Mouse (Mus musculus) kidney, embryonic 16.5 days (tissue): ENCODE measurements around the gene Plk5. TPM values are rescaled to one million over a fixed set of nuclear protein-coding genes. Genes with fewer than 3 reads are reported as not detected.

Experiments
- ATAC-seq: fragments of 200-750 bp; cut with Nextera tagmentation; 2 replicates; pipeline ENCODE4 v1.8.0; 2017; ENCODE audit warnings: moderate TSS enrichment; ENCODE audit not compliant: low FRiP score, low TSS enrichment
- H3K27ac ChIP-seq: fragments of 300-500 bp; sonication (generic); 2 replicates; pipeline ENCODE4 v1.5.1; 2014; ENCODE audit warnings: low read length
- H3K27me3 ChIP-seq: fragments of 300-500 bp; sonication (generic); 2 replicates; pipeline ENCODE4 v1.6.1; 2014; ENCODE audit warnings: low read length, control low read depth, mixed read lengths; ENCODE audit not compliant: insufficient read depth
- H3K36me3 ChIP-seq: fragments of 300-500 bp; sonication (generic); 2 replicates; pipeline ENCODE4 v1.6.1; 2014; ENCODE audit warnings: low read length, control low read depth, mixed read lengths; ENCODE audit not compliant: insufficient read depth
- H3K4me1 ChIP-seq: fragments of 300-500 bp; sonication (generic); 2 replicates; pipeline ENCODE4 v1.6.1; 2014; ENCODE audit warnings: low read length, control low read depth, mixed read lengths; ENCODE audit not compliant: insufficient read depth
- H3K4me2 ChIP-seq: fragments of 300-500 bp; sonication (generic); replicated peaks from 2 replicates; pipeline ENCODE4 v1.6.1; 2014; ENCODE audit warnings: low read depth, low read length
- H3K4me3 ChIP-seq: fragments of 300-500 bp; sonication (generic); 2 replicates; pipeline ENCODE4 v1.5.1; 2014; ENCODE audit warnings: mild to moderate bottlenecking, low read length
- H3K9ac ChIP-seq: fragments of 300-500 bp; sonication (generic); replicated peaks from 2 replicates; pipeline ENCODE4 v1.6.1; 2014; ENCODE audit warnings: low read length
- H3K9me3 ChIP-seq: fragments of 300-500 bp; sonication (generic); 2 replicates; pipeline ENCODE4 v1.6.1; 2016; ENCODE audit warnings: low read length, control low read depth
- WGBS: fragments of 180-500 bp; shearing (Covaris S2); extraction: QIAGEN DNeasy Blood & Tissue Kit; methylation state at CpG from one replicate; pipeline ENCODE4 v1.1.7; 2014; 5-methylcytosine and 5-hydroxymethylcytosine counted together
- polyA plus RNA-seq: library from polyadenylated mRNA; unstranded; fragments of >200 nt; fragmentation: Nextera tagmentation; extraction: Ambion mirVana; gene quantifications from 2 replicates; pipeline ENCODE4 v1.2.1, GENCODE M21; 2015

Gene Plk5
- polyA plus RNA-seq, 1 experiment from 2014 or later: 0.97 TPM

DNA sequence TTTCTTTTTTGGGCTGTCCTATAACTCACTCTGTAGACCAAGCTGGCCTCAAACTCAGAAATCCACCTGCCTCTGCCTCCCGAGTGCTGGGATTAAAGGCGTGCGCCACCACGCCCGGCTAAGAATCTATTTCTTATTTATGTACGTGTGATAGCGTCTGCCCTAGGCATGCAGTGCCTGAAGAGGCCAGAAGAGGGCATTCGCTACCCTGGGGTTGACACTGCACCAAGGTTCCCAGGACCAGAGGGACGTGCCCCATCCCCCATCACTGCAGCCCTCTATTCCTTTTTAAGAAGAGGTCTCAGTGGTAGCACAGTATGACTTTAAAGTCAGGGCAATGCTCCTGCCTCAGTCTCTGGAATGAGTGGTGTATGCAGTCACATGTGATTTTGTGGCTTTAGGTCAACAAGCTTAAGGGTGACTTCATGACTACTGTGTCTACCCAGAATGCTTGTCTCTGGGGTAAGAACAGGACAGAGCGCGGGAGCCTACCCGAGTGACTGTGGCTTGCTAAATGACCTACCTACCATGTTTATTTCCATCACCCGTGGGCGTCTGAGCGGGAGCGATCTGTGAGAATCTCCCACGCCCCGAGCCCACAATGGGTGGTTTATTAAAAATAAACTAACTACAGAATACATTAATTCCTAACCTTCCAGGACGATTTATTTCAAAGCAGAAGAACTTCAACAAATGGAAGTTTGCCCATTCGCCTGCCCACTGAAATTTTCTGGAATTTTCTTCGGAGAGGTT lies 13.9 kb downstream of the Plk5 start:
- no peak for ATAC-seq
- H3K4me3 ChIP-seq: no peak overlapping the region
- H3K4me2 ChIP-seq: no peak overlapping the region
- no peaks in the 10 kb centered on the region for H3K9me3 ChIP-seq
- H3K27ac ChIP-seq: no peak overlapping the region
- H3K27me3 ChIP-seq: no peaks in the 10 kb centered on the region
- WGBS: 77% methylated on average over 21 of the region's 21 CpGs
- H3K9ac ChIP-seq: no peak overlapping the region
- no peaks in the 10 kb centered on the region for H3K36me3 ChIP-seq
- H3K4me1 ChIP-seq: 0 out of 2 replicates have a peak, but pooled peaks cover 3% of the 10 kb centered on the region

DNA sequence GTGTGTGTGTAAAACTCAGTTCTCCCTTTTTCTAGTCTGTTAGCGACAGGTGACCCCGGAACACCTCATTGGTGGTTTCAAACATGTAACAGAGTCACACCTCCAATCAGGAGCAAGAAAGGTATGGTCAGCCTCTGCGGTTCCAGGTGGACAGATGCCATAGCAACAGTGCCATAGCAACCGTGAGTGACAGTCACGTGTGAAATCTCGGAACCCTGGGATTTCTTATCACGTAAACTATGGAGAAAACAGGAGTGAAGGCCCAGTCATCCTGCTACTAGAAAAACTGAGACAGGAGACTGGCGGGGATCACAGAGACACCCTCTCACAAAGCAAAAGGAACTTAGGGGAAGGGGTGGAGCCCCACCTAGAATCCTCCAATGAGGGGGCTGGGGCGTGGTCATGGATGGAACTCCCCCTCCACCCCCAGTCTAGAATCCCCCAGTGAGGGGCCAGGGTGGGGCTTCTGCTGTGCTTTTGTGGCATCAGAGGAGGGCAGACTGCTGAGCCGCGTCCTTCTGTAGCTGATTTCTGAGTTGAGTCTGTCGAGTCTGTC lies 15.2 kb downstream of the Plk5 start:
- H3K27me3 ChIP-seq: no peaks in the 10 kb centered on the region
- H3K9me3 ChIP-seq: no peaks in the 10 kb centered on the region
- peak overlapping the region; percentile 32 for H3K4me3 ChIP-seq
- ATAC-seq: peak; percentile 72
- H3K4me1 ChIP-seq: 0 out of 2 replicates have a peak, but pooled peaks cover 3% of the 10 kb centered on the region
- H3K4me2 ChIP-seq: peak overlapping the region; percentile 29; the same call in 1 of the 2 replicates
- H3K27ac ChIP-seq: no peak overlapping the region
- WGBS: 3% methylated on average over 12 of the region's 12 CpGs
- no peak overlapping the region for H3K9ac ChIP-seq
- H3K36me3 ChIP-seq: no peaks in the 10 kb centered on the region

DNA sequence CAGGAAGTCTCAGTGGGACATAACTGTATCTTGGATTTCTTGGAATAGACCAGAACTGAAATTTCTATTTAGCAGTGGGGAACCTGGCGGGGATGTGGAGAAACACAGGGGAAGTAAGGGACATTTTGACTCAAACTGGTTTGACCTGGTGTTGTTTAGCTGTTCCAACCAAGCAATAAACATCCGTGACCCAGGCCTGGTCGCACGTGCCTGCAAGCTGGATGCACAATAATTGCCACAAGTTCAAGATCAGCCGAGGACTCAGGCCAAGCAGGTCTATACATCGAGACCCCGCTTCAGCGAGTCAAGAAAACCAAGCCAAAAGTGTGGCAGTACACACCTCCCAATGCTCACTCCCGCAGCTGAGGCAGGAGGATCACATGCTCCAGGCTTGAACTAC lies 15.7 kb downstream of the Plk5 start:
- no peaks in the 10 kb centered on the region for H3K36me3 ChIP-seq
- peak overlapping the region; percentile 32 for H3K4me3 ChIP-seq
- no peaks in the 10 kb centered on the region for H3K27me3 ChIP-seq
- ATAC-seq: peak; percentile 1; the same call in 1 of the 2 replicates
- WGBS: 46% methylated on average over 9 of the region's 9 CpGs
- no peaks in the 10 kb centered on the region for H3K9me3 ChIP-seq
- no peak overlapping the region for H3K9ac ChIP-seq
- peak overlapping the region; percentile 29; the same call in 1 of the 2 replicates for H3K4me2 ChIP-seq
- no peak overlapping the region for H3K27ac ChIP-seq
- 0 out of 2 replicates have a peak, but pooled peaks cover 3% of the 10 kb centered on the region for H3K4me1 ChIP-seq

DNA sequence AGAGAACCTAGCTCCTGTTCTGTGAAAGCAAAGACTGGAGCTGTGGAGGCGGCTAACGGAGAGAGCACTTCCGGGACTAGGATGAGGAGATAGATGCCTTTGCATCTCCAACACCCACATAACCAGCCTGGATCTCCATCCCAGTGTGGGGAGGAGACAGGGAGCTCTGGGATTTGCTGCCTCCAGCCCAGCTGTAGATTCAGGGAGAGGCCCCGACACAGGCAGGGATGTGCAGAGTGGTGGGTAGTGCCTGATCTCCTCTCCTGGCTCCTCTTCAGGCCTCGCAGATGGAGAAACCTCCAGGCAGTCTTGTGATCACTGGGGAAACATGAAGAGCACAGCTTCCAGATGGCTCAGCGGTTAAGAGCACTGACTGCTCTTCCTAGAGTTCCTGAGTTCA lies 16.4 kb downstream of the Plk5 start:
- Histone ChIP-seq H3K4me1 (0 out of 2 replicates have a peak, but pooled peaks cover 3% of the 10 kb centered on the region), H3K27ac (no peak overlapping the region), H3K9ac (no peak overlapping the region), H3K27me3 (no peaks in the 10 kb centered on the region), H3K4me3 (no peak overlapping the region), H3K4me2 (no peak overlapping the region), H3K36me3 (no peaks in the 10 kb centered on the region), H3K9me3 (no peaks in the 10 kb centered on the region)
- 84% methylated on average over 6 of the region's 6 CpGs for WGBS
- no peak for ATAC-seq

DNA sequence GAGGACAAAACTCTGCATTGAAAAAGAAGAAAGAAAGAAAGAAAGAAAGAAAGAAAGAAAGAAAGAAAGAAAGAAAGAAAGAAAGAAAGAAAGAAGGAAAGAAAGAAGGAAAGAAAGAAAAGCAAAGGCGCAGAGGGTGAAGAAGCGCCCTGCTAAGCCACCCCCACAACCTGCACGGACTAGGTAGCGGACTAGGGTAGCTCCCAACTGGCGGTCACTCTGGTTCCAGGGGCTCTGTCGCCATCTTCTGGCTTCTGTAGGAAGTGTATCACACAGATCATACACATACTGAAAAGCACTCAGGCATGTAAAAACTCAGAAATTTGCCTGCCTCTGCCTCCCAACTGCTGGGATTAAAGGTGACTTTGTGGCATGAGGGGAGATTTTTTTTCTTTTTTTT lies 17.8 kb downstream of the Plk5 start:
- ATAC-seq: no peak
- WGBS: 22% methylated on average over 6 of the region's 6 CpGs

DNA sequence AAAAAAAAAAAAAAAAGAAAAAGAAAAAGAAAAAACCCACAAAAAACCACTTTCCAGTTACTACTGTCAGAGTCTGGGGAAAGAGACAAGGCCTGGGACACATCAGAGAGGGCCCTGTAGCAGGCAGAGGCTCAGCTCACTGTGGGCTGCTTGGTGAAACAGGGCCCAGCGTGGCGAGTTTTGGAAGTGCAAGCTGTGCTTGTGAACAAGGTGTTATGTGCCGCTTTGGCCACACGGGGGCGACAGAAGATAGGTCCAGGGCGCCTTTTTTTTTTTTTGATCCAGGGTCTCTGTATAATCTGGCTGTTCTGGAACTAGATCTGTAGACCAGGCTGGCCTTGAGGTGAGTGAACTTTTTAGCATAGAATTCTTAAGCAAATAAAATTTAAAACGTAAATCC lies 19.9 kb downstream of the Plk5 start:
- Histone ChIP-seq H3K36me3 (peaks cover 14% of the 10 kb centered on the region), H3K9ac (no peak overlapping the region), H3K27me3 (no peaks in the 10 kb centered on the region), H3K4me3 (no peak overlapping the region), H3K9me3 (no peaks in the 10 kb centered on the region), H3K4me2 (no peak overlapping the region), H3K27ac (no peak overlapping the region), H3K4me1 (peaks cover 6% of the 10 kb centered on the region; the same call in 1 of the 2 replicates)
- WGBS: 2% methylated on average over 7 of the region's 7 CpGs
- ATAC-seq: no peak

More for the DNA sequence above, 17.8 kb downstream of the Plk5 start:
- H3K27me3 ChIP-seq: no peaks in the 10 kb centered on the region
- no peak overlapping the region for H3K9ac ChIP-seq
- no peaks in the 10 kb centered on the region for H3K36me3 ChIP-seq
- 0 out of 2 replicates have a peak, but pooled peaks cover 3% of the 10 kb centered on the region for H3K4me1 ChIP-seq
- H3K9me3 ChIP-seq: no peaks in the 10 kb centered on the region
- H3K27ac ChIP-seq: no peak overlapping the region
- H3K4me2 ChIP-seq: no peak overlapping the region
- H3K4me3 ChIP-seq: no peak overlapping the region

DNA sequence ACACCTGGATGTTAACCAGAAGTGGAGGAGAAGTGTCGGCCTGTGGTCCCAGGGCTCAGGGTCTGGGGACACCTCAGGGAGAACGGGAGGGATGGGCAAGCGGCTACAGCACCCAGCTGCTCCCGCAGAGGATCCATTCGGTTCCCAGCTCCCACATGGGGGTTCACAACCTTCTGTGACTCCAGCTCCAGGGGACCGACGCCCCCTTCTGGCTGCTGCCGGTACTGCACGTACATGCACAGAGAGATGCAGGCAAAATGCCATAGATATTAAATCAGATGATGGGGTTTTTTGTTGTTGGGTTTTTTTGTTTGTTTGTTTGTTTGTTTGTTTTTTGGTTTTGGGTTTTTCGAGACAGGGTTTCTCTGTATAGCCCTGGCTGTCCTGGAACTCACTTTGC lies 21.5 kb downstream of the Plk5 start:
- Histone ChIP-seq H3K9ac (no peak overlapping the region), H3K4me3 (no peak overlapping the region), H3K27ac (no peak overlapping the region), H3K36me3 (peaks cover 29% of the 10 kb centered on the region), H3K4me2 (no peak overlapping the region), H3K9me3 (no peaks in the 10 kb centered on the region), H3K27me3 (no peaks in the 10 kb centered on the region), H3K4me1 (peaks cover 5% of the 10 kb centered on the region; the same call in 1 of the 2 replicates)
- WGBS: 53% methylated on average over 10 of the region's 10 CpGs
- no peak for ATAC-seq

DNA sequence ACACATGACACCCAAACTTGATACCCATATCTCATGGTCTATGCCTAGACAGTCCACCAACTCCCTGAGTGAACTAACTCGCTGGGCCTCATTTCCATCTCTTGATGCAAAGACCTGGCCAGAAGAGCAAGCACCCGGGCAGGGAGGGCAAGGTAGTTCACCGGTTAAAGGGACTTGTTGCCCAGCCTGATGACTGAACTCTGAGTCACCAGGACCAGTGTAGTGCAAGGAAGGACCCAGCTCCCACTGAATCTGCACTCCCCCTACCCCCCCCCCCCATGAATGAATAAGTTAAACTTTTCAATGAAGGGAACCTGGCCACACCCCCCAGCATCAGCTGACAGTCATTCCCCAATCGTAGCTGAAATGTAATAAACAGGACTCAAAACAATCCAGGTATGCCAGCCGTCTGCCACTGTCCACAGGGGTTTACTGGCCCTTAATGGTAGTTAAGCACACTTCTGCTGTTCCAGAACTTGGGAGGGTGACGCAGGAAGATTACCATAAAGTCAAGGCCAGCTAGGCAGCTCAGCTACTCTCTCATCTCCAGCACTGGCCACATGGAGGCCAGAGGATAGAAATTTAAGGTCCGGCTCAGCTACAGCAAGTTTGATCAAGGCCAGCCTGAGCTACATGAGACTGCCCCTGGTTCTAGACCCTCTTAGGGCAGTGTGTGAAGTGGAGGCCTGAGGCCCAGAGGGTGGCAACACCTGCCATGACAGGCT lies 26.5 kb downstream of the Plk5 start:
- Histone ChIP-seq H3K27ac (no peak overlapping the region), H3K9me3 (no peaks in the 10 kb centered on the region), H3K4me3 (no peak overlapping the region), H3K9ac (no peak overlapping the region; the same call in 1 of the 2 replicates), H3K27me3 (no peaks in the 10 kb centered on the region), H3K36me3 (peaks cover 45% of the 10 kb centered on the region), H3K4me2 (no peak overlapping the region), H3K4me1 (peaks cover 30% of the 10 kb centered on the region)
- WGBS: 79% methylated on average over 7 of the region's 7 CpGs
- no peak for ATAC-seq

DNA sequence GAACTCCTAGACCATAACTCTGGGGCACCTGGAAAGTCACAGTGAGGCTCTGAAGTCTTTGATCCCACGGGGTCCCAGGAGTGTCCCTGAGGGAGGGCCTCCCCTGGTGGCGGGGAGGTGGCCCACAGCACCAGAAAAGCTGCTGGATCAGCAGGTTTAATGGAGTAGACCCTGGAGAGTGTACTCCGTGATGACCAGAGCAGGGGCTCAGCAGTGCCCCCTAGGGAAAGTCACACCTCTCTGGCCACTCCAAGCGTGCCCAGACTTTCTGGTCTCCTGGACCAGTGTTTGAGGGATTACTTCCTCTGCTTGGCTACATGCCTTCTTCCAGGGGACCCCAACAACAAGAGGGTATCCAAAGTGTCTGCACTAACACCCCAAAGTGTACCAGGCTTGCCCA lies 27.2 kb downstream of the Plk5 start:
- Histone ChIP-seq H3K4me3 (no peak overlapping the region), H3K27ac (no peak overlapping the region), H3K27me3 (no peaks in the 10 kb centered on the region), H3K4me1 (peaks cover 36% of the 10 kb centered on the region), H3K9ac (no peak overlapping the region; the same call in 1 of the 2 replicates), H3K36me3 (peaks cover 45% of the 10 kb centered on the region), H3K9me3 (no peaks in the 10 kb centered on the region), H3K4me2 (no peak overlapping the region)
- WGBS: 46% methylated on average over 4 of the region's 4 CpGs
- ATAC-seq: no peak
